Mouse (Mus musculus): ENCODE measurements at regions not wholly inside any gene's neighbourhood (a gene's known extent, or its start where the extent isn't known, plus 50 kb on each side); places are given as distances from the start of the nearest gene placed in this dataset.

DNA sequence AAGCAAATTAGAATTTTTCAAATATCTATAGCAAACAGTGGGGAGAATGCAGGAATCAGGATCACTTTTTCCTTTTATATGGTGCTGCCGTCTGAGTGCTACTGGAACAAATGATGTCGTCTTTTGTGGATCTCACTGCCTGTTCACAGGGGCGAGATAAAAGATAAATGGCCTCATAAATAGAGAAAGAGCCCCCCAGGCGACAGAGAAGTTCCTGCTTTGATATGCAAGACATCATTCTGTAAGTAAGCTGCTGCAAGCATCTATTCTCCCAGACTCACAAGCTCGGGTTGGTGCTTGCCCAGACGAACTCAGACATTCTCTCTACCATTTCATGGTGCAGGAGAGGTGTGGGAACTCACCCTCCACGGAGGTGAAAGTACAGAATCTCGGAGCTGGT is 377.6 kb upstream of the Cdh4 start:
- TF ChIP-seq CTCF (IDR thresholded peaks at IDR 0.05; ENCODE audit: borderline replicate concordance, insufficient read depth, low read depth, low read length) = no peak
- no peak for TF ChIP-seq POLR2A (IDR thresholded peaks at IDR 0.05; ENCODE audit: borderline replicate concordance, insufficient read depth, low read length)
